Mouse (Mus musculus): ENCODE results near the gene Col18a1.

- TF ChIP-seq CTCF (IDR thresholded peaks at IDR 0.05; ENCODE audit: extremely low read depth, insufficient read length, insufficient replicate concordance, low read depth, low read length), result peak; percentile 86; the same call in 1 of the 2 replicates
- no peak for TF ChIP-seq POLR2A (IDR thresholded peaks at IDR 0.05; ENCODE audit: low read depth, low read length)
Measured at GRCm38 (mm10) chr10:77082453-77082852, 83.9 kb downstream of the Col18a1 start.

Data from small intestine, adult 2 months (tissue).